Mouse (Mus musculus) right cerebral cortex, postnatal 36 days (tissue): ENCODE data around the gene C1rl.
"Not testable (repeated sequence)": the region's sequence is repeated elsewhere in the genome, so short reads cannot be mapped to it uniquely, and the experiment has no call there.

ENCODE experiments used
- DNase-seq, 2 experiments: peaks; one replicate each; pipeline ENCODE4 v3.0.0; 2022; ENCODE audit warnings: low spot score in 2 of 2, mixed read lengths in 1 of 2

C1rl gene

GRCm38 (mm10) chr6:124472801-124473200 is 20.1 kb upstream of the C1rl start:
- no peak for DNase-seq

GRCm38 (mm10) chr6:124474621-124475020 is 18.3 kb upstream of the C1rl start:
- no peak for DNase-seq

DNA sequence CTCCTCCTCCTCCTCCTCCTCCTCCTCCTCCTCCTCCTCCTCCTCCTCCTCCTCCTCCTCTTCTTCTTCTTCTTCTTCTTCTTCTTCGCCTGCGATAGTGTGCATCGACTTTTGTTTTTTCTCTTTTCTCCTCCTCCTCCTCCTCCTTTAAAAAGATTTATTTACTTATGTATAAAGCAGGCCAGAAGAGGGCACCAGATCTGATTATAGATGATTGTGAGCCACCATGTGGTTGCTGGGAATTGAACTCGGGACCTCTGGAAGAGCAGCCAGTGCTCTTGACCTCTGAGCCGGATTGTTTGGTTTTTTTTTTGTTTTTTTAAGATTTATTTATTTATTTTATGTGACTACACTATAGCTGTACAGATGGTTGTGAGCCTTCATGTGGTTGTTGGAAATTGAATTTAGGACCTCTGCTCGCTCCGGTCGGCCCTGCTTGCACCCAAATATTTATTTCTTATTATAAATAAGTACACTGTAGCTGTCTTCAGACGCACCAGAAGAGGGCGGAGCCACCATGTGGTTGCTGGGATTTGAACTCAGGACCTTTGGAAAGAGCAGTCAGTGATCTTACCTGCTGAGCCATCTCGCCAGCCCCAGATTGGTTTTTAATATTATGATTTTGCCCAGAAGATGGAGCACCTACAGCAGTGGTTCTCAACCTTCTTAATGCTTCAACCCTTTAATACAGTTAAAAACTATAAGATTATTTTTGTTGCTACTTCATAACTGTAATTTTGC is 17.4 kb upstream of the C1rl start:
- DNase-seq: not testable (repeated sequence)

DNA sequence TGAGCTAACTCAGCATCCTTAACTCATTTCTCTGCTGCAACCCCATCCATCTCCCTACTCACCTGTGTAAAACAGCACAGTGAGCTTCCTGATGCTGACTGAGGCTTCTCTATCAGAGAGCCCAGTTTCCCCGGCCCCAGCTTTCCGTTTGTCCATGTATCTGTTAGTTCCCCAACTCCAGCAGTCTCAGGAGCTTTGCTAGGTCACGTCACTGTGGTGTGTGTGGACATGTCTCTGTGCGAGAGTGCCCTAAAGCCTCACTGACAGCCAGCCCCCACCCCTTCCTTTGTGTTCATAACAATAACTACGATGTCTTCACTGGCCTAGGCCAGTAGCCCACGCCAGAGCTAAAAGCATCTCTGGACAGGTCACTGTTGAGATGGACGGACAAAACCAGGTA is 16.7 kb upstream of the C1rl start:
- DNase-seq: no peak

DNA sequence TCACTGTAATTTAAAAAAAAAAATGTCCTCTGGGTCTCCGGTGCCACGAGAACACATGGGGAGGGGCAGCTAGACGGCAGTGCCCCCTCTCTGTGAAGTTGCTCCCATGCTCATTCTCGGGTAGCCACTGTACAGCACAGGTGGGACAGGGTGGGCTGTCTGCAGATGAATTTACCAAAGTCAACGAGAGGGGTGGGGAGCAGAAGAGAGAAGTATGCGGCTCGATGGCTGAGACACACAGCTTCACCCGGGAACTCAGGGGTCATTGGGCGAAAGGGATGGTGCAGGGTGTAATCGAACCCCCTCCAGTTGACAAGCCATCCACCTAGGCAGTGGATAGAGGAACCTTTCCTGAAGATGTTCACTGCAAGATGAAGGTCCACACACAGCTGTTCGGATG is 16.1 kb upstream of the C1rl start:
- no peak for DNase-seq

- no peak for DNase-seq
Measured at GRCm38 (mm10) chr6:124477221-124477655, 15.7 kb upstream of the C1rl start.

DNA sequence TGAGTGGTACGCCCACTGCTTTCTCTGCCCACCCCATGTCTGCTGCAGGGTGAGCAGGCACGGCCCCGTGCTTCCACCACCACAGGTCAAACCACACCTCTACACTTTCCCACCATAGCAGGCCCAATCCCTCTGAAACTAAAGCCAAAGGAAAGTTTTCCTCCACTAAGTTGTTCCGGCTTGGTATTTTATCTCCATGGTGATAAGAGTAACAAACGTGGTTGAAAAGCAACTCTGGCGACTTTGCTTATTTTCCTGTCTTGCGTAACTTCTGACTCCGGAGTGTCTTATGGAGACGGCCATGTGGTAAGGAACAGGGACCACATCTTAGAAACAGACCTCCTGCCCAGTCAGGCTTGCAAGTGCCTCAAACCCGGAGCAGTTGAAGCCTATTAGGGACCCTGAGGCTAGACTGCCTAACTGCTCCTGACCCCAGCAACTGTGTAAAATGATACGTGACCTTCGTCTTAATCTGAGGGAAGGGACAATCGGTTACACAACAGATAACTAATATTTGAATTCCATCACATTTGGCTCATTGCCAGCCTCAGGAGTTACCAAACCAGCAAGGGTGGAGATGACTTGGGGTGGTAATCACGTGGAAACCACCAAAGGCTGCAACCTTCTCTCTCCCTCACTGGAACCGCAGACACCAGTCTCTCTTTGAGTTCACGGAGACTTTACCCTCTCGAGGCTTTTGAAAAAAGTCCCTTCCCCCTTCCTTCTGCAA is 14.8 kb upstream of the C1rl start:
- no peak for DNase-seq

DNA sequence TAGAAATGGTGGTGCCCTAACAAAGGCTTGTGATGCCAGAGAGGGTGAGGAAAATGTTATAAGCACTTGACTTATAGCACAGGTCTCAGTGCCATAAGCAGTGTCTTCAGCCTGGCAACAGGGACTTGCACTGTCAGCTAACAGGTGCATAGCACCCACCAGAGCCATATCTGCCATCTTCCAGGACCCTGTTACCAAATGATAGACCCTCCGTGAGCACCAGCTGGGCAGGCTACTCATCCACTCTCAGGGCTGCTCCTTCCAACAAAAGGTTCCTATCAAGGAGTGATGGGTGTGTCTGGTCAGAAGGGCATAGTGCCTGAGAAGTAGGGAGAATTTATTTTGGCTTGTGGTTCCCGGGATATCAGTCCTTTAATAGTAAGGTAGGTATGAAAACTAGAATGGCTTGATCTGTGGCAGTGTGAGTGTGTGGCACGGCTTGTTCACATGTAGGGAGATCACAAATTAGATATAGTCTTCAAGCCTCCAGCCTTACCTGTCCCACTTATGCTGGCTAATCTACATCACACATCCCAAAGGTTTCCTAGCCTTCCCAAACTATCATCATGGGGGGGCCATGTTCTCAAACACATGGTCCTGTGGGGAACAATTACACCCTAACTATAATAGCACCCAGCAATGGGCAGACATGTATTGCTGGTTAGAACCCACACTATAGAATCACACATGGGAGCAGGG is 13.9 kb upstream of the C1rl start:
- DNase-seq: no peak

GRCm38 (mm10) chr6:124479573-124479930 is 13.4 kb upstream of the C1rl start:
- no peak for DNase-seq

- no peak for DNase-seq
Measured at GRCm38 (mm10) chr6:124480295-124480694, 12.6 kb upstream of the C1rl start.

DNA sequence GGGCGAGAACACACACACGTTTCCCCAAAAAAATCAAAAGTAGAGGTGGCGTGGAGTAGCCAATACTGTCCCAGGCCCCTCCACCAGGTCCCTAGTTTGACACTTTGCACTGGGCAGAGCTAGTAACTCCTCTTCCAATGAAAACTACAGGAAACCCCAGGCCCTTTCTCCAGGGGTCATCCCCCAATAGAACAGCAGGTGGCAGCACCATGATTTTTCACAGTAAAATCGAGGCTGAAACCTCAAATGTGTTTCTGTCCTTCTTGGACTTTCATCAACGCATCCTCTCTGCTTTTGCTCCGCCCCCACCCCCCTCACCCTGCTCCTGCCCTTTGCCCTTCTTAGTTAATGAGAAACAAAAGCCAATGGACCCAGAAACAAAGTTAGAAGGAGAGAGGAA is 11.3 kb upstream of the C1rl start:
- no peak for DNase-seq

- DNase-seq: not testable (repeated sequence)
Measured at GRCm38 (mm10) chr6:124483831-124484230, 9.1 kb upstream of the C1rl start.

DNA sequence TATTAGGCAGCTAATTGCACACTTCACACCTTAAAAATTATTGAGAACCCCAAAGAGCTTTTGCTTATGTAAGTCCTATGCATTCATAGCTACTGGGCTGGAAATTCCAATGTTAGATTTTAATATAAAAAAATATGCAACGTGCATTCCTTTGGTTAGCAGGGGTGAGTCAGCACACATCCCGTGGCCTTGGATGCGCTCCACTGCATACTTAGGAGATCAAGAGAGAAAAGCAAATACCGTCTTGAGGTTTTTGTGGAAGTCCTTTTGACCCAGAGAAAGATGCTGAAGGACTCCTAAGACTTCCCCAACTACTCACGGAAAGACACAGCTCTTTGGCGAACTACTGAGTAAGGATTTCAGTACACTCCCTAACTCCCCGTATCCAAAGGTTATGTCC is 8.1 kb upstream of the C1rl start:
- no peak for DNase-seq

DNA sequence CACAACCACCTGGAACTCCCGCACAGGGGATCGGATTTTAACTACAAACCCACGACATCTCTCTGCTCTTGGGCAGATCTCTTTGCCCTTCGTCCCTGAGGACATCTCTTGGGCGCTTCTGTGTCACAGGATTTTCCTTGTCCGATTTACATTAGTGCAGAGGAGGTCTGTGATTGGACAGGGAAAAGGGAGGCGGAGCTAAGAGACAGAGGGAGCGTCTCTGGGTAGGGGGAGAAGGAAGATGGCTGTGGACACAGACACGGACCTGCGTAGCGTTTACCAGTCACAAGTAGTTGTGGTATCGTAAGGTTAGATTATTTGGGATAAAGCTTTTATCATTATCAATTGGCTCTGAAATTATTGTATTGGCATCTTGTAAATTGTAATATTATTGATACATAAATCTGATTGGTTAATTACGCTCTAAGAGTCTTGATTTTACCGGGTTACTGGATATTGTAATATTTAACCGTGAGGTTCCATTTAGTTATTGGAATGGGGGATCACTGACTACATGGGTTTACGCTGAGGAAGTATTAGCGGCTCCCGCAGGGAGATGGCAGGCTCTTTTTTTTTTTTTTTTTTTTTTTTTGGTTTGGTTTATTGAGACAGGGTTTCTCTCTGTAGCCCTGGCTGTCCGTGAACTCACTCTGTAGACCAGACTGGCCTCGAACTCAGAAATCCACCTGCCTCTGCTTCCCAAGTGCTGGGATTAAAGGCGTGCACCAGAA is 7.3 kb upstream of the C1rl start:
- no peak for DNase-seq

DNA sequence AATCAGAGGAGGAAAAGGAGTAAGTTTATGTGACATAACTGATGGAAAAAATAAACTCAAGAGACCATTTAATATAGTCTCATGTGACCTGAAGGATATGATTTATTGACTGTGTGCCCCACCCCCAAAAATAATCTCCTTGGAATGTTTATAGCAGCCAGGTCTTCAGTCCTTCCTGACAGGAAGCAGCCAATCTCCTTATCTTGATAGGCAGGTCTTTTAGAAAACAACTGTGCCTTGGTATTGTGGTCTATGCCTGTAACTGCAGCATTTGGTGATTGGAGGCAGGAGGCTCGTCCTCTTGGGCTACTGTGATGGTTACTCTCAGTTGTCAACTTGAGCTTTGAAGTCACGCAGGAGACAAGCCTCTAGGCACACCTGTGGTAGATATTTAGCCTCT is 5.4 kb upstream of the C1rl start:
- DNase-seq: no peak

DNA sequence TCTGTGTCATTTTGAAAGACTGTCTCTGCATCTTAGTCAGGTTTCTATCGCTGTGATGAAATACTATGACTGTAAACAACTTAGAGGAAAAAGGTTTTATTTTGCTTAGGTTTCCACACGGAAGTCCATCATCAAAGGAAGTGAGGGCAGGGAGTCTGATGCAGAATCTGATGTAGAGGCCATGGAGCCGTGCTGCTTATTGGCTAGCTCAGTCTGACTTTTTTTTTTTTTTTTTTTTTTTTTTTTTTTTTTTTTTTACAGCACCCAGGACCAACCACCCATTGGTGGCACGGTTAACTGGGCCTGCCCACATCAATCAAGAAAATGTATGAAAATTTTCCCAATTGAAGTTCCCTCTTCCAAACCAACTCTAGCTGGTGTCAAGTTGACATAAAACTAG is 4.0 kb upstream of the C1rl start:
- DNase-seq: no peak

DNA sequence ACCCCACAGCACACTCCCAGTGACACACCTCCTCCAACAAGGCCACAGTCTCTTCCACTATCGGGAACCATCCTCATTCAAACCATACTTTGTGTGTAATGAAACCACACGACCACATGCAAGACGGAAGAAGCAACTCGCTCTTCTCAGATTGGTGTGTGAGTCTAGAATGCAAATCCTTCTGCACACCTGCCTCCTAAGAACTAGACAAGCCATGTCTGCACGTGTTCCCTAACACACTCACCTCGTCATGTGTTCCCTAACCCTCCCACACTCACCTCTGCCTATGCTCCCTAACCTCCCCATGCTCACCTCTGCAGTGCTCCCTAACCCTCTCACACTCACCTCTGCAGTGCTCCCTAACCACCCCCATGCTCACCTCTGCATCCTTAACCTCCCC is 1.5 kb upstream of the C1rl start:
- DNase-seq: no peak

GRCm38 (mm10) chr6:124493886-124494285 is 973 bp downstream of the C1rl start:
- DNase-seq: no peak

DNA sequence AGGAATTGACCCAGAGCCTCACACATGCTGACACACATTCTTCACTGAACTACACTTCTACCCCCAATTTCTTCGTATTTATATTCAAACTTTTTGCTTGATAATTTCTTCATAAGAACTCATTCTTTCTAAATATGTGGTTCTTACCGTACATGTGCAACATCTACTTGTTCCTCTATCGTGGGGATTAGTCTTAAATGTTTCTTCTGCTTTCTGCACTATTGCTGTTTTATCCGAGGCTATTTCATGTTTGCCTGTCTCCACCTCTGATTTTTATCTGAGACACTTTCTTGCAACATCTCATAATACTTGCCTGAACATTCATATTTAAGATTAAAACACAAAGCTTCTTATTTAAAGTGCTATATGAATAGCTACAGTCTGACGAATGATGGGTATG is 3.1 kb downstream of the C1rl start:
- no peak for DNase-seq

GRCm38 (mm10) chr6:124499914-124500566 is 7.1 kb downstream of the C1rl start:
- no peak for DNase-seq

DNA sequence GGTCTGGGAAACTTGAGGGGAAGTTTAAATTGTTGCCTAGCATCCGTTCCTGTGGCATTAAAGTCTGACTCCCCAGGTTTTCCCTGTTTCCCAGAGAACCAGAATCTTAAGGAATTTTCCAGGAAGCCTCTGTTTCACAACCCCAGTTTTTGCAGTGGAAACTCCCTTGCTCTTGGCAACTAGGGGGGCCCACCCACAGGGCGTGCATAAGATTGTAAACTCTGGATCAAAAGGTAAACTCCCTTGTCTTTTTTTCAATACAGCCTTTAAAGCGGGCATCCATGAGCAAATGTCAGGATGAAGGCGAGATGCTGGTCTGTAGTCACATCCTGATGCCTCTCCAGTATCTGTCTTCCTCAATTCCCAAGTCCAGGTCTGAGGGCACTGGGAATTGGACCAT is 8.6 kb downstream of the C1rl start:
- DNase-seq: no peak

DNA sequence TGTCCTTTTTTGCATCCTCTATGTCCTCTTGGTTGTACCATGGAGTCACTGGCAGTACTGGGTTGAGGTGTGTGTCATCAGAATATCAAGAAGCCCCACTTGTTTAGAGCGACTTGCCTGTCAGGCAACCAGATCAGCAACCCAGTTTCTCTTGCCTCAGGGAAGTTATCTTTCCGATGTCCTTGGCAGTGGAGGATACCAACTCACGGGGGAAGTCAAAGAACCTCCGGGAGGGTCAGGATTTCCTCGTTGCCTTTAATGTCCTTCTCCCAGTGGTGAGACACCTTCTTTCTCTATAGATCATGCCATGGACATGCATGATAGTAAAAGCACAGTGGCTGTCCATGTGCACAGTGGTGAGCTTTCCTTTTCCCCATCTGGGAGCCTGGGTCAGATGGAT is 9.1 kb downstream of the C1rl start:
- DNase-seq: no peak
